ENCODE assay signal across 30 mouse cellular contexts in genomic region chr8:61645642-61646041, GRCm38 (mm10).
A peak's percentile ranks its signal among the peaks of the same experiment; 100 is the strongest.
DNase-seq lines count a peak whose midpoint lies in the region; ATAC-seq and TF ChIP-seq lines count a peak whose summit lies in the region.
"Had no signal": no experiment of that assay in that cellular context is flagged by ENCODE, and none has a peak within 500 bp of the region (broad histone marks: within the 10 kb centered on the region; RNA-seq: fewer than 3 reads in every experiment).

No protein-coding gene starts in this region.

- peaks cover 6% of the 10 kb centered on the region; the same call in 1 of the 2 replicates for H3K36me3 ChIP-seq in heart, embryonic 12.5 days
- peaks cover 21% of the 10 kb centered on the region for H3K36me3 ChIP-seq in heart, adult 2 months (ENCODE audit: control insufficient read depth, insufficient read depth, low read length)
- H3K36me3 ChIP-seq in lung, embryonic 15.5 days, result no peaks in the 10 kb centered on the region
- H3K36me3 ChIP-seq: forebrain, embryonic 15.5 days; G1E; hindbrain, embryonic 12.5 days; liver, embryonic 15.5 days; midbrain, embryonic 10.5 days; neural tube, embryonic 13.5 days had no signal

- H3K79me2 ChIP-seq in heart, adult 2 months (replicated peaks; ENCODE audit: control insufficient read depth, insufficient read depth, low read length), result no peaks in the 10 kb centered on the region

- no peaks in the 10 kb centered on the region for H3K27me3 ChIP-seq in heart, embryonic 12.5 days (replicated peaks)
- no peaks in the 10 kb centered on the region for H3K27me3 ChIP-seq in heart, adult 2 months (ENCODE audit: control insufficient read depth, insufficient read depth, low read length)
- no peaks in the 10 kb centered on the region for H3K27me3 ChIP-seq in lung, embryonic 15.5 days
- H3K27me3 ChIP-seq: forebrain, embryonic 15.5 days; hindbrain, embryonic 12.5 days; liver, embryonic 15.5 days; neural tube, embryonic 13.5 days; Patski had no signal

- no peak for TF ChIP-seq EP300 in heart, adult 2 months (IDR thresholded peaks at IDR 0.05; ENCODE audit: insufficient read depth, low read depth, low read length)

- no peak for TF ChIP-seq POLR2A in heart, adult 2 months (IDR thresholded peaks at IDR 0.05; ENCODE audit: insufficient read depth, low read depth, low read length)
- no peak for TF ChIP-seq POLR2A in lung, adult 2 months (IDR thresholded peaks at IDR 0.05; ENCODE audit: borderline replicate concordance, extremely low read depth, low read depth, low read length)
- no peak for TF ChIP-seq POLR2A in embryonic fibroblast, embryonic 13.5 days (IDR thresholded peaks at IDR 0.05; ENCODE audit: low read depth, low read length)

- H3K4me3 ChIP-seq in heart, embryonic 12.5 days, result no peak overlapping the region
- H3K4me3 ChIP-seq in heart, adult 2 months, result no peak overlapping the region
- H3K4me3 ChIP-seq in lung, embryonic 15.5 days, result no peak overlapping the region
- no peak overlapping the region for H3K4me3 ChIP-seq in lung, adult 2 months (replicated peaks; ENCODE audit: extremely low read depth, low read depth, low read length)
- H3K4me3 ChIP-seq in embryonic fibroblast, embryonic 13.5 days (ENCODE audit: insufficient read depth, low read length), result no peak overlapping the region
- H3K4me3 ChIP-seq: forebrain, embryonic 15.5 days; heart, embryonic 10.5 days; hindbrain, embryonic 12.5 days; liver, embryonic 15.5 days; midbrain, embryonic 10.5 days; myocyte; neural tube, embryonic 13.5 days had no signal

- ATAC-seq in heart, embryonic 12.5 days (ENCODE audit: insufficient number of reproducible peaks, low FRiP score), result no peak
- no peak for ATAC-seq in lung, embryonic 15.5 days (ENCODE audit: borderline replicate concordance, extremely low read depth, low FRiP score, low TSS enrichment)
- ATAC-seq: CD4-positive, CD25-positive, alpha-beta regulatory T cell, adult 4 months; forebrain, embryonic 15.5 days; midbrain, embryonic 16.5 days; Patski had no signal

- TF ChIP-seq CTCF in heart, adult 2 months (IDR thresholded peaks at IDR 0.05), result no peak
- no peak for TF ChIP-seq CTCF in lung, adult 2 months (IDR thresholded peaks at IDR 0.05; ENCODE audit: insufficient read depth, low read length)
- TF ChIP-seq CTCF in embryonic fibroblast, embryonic 13.5 days (IDR thresholded peaks at IDR 0.05; ENCODE audit: borderline replicate concordance, insufficient read depth, low read length), result no peak

- H3K4me2 ChIP-seq in heart, embryonic 12.5 days, result no peak overlapping the region
- no peak overlapping the region for H3K4me2 ChIP-seq in lung, embryonic 15.5 days
- H3K4me2 ChIP-seq: forebrain, embryonic 15.5 days; hindbrain, embryonic 12.5 days; liver, embryonic 15.5 days; neural tube, embryonic 13.5 days had no signal

- intact Hi-C loops in heart, adult 2 months (cut with DNase I), result no loop called here
- intact Hi-C loops in gastrocnemius, postnatal 36 days (cut with DNase I), result no loop called here

- H3K4me1 ChIP-seq in heart, embryonic 12.5 days (replicated peaks), result peaks cover 43% of the 10 kb centered on the region
- H3K4me1 ChIP-seq in heart, adult 2 months (ENCODE audit: control insufficient read depth, insufficient read depth, low read length), result peaks cover 19% of the 10 kb centered on the region
- H3K4me1 ChIP-seq in lung, embryonic 15.5 days, result peaks cover 30% of the 10 kb centered on the region
- no peaks in the 10 kb centered on the region; the same call in none of the 2 replicates for H3K4me1 ChIP-seq in lung, adult 2 months (ENCODE audit: control insufficient read depth, insufficient read depth, low read length)
- H3K4me1 ChIP-seq in embryonic fibroblast, embryonic 13.5 days (ENCODE audit: control insufficient read depth, insufficient read depth, low read length), result peaks cover 13% of the 10 kb centered on the region
- H3K4me1 ChIP-seq: hindbrain, embryonic 12.5 days; liver, embryonic 15.5 days; midbrain, embryonic 10.5 days; neural tube, embryonic 13.5 days had no signal

- no peak for DNase-seq in heart, adult 2 months
- no peak for DNase-seq in lung, adult 2 months
- DNase-seq in gastrocnemius, postnatal 36 days, result no peak
- no peak for DNase-seq in urinary bladder, adult 2 months (ENCODE audit: low spot score)
- DNase-seq in gastrocnemius, adult 18-20 months (ENCODE audit: low spot score), result no peak
- DNase-seq: adrenal gland, postnatal 25 days; cerebellum, adult 11 months; cerebellum, adult 9-11 months; gastrocnemius, postnatal 14 days; heart, postnatal 14 days; kidney, adult 9 months; kidney, postnatal 4 days; liver; lung, postnatal 10 days; retina, postnatal 1 day; thymus, postnatal 14 days had no signal

- H3K27ac ChIP-seq in heart, embryonic 12.5 days (ENCODE audit: poor library complexity, severe bottlenecking), result 0 out of 2 replicates have a peak overlapping the region, but pooled peaks have one; percentile 12
- H3K27ac ChIP-seq in heart, adult 2 months, result no peak overlapping the region
- H3K27ac ChIP-seq in lung, embryonic 15.5 days, result peak overlapping the region; percentile 50
- peak overlapping the region; percentile 87 for H3K27ac ChIP-seq in embryonic fibroblast, embryonic 13.5 days (ENCODE audit: insufficient read depth, low read length)
- H3K27ac ChIP-seq: forebrain, embryonic 15.5 days; heart, embryonic 10.5 days; hindbrain, embryonic 12.5 days; liver, embryonic 15.5 days; midbrain, embryonic 10.5 days; neural tube, embryonic 13.5 days had no signal

- whole genome bisulfite sequencing in heart, embryonic 12.5 days, result 61% methylated on average over 6 of the region's 6 CpGs
- WGBS in heart, adult 2 months, result 81% methylated on average over 6 of the region's 6 CpGs
- WGBS in lung, embryonic 15.5 days, result 73% methylated on average over 6 of the region's 6 CpGs
- WGBS in lung, adult 2 months, result 80% methylated on average over 6 of the region's 6 CpGs

- no peak overlapping the region for H3K9ac ChIP-seq in heart, embryonic 12.5 days
- no peak overlapping the region for H3K9ac ChIP-seq in heart, adult 2 months (ENCODE audit: low read depth, low read length)
- no peak overlapping the region for H3K9ac ChIP-seq in lung, embryonic 15.5 days
- H3K9ac ChIP-seq: forebrain, embryonic 15.5 days; hindbrain, embryonic 12.5 days; liver, embryonic 15.5 days; neural tube, embryonic 13.5 days had no signal

- no peaks in the 10 kb centered on the region for H3K9me3 ChIP-seq in heart, embryonic 12.5 days (replicated peaks)
- H3K9me3 ChIP-seq in lung, embryonic 15.5 days, result no peaks in the 10 kb centered on the region
- H3K9me3 ChIP-seq: forebrain, embryonic 15.5 days; G1E; heart, embryonic 10.5 days; hindbrain, embryonic 12.5 days; liver, embryonic 15.5 days; midbrain, embryonic 10.5 days; neural tube, embryonic 13.5 days had no signal
